Mouse (Mus musculus): ENCODE data around the gene Crybb1.

Gene Crybb1

DNA sequence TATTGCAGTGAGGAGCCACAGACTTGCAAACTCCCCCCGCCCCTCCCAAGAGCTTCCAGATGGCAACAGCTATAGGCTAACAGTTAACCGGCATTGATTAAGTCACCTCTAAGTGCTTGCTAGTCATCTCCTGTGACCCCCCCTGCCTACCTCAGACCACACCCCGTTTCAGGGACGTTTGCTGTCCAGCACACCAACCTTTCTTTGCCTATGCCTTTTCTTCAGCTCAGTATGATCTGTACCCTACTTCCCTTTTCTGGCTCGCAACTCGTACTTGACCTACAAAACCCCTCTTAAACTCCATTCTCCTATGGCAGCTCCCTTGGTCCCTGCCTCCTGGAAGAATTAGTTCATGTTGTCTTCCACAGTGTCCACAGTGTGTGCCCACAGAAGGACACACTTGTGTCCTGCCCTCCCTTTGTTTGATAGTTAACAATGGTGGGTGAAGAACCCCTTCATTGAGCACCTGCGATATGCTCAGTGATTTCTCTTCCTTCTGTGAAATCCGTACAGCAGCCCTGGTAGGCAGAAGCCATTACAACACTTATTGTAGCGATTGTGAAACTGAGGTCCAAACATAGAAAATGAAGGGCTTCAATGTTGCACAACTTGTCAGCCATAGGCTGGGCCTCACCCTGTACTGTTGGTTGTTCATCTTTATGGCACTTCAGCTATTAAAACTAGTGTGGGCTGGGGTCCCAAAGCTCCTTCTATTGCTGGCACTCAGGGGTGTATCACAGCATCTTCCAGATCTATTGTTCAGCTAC, 10.6 kb downstream of the Crybb1 start:
- in situ Hi-C loops (cut with MboI, MseI), result no loop called here

DNA sequence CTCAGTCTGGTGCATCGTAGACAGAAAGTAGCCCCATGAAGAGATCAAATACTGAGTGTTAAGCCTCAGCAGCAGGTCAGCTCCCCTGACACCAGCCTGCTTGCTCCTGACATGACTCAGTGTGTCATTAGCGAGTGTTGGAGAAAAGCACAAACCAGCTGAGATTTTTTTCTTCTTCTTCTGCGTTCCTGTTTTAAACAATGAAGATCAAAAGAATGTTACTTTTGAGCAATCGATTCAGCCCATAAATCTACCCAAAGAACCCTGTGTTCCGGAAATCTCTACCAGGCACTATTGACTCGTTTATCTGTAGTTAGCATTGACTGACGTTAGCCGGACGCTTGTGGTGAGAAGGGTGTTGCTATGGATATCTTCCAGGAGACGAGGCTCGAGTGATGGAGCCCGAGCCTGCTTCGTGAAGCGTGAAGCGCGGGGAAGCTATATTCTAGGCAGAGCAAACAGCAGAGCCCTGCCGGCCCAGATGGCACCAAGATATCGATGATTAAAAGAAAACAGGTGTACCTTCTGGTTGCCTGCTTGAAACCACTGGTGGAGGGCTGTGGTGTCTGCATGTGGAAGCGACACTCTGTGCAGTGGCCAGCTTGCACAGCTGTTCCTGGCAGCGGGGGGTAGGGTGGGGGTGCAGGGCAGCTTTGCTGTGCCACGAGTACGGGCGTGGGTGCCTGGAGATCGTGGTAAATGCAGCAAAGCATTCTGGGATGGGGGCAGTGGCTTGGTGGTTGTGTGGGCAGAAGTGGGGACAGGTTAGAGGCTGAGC, 15.3 kb downstream of the Crybb1 start:
- in situ Hi-C loops (cut with MboI, MseI), result loop anchor here in 1 of 2 experiments (10.0 kb wide), 2 partner anchors 1554 to 1996 kb away; no protein-coding TSS in a partner anchor

DNA sequence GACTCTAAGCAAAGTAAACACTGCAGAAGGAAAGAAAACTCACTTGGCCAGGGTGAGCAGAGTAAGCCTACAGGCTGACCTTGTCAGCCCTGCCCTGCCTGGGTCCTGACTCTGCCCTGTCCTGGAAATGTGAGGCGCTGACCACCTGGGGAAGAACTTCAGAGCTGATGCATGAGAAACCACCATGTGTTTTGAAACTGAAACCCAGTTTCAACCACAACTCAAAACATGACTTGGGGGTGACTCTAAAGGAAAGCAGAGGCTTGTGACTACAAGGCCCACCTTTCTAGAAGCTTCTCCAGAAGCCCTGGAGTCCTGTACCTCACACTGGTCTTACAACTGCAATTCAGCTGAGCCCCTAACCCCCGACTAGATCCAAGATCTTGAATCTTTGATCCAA, 17.3 kb downstream of the Crybb1 start:
- in situ Hi-C loops (cut with MboI, MseI), result loop anchor here in 1 of 2 experiments (10.0 kb wide), 2 partner anchors 1552 to 1998 kb away; no protein-coding TSS in a partner anchor

DNA sequence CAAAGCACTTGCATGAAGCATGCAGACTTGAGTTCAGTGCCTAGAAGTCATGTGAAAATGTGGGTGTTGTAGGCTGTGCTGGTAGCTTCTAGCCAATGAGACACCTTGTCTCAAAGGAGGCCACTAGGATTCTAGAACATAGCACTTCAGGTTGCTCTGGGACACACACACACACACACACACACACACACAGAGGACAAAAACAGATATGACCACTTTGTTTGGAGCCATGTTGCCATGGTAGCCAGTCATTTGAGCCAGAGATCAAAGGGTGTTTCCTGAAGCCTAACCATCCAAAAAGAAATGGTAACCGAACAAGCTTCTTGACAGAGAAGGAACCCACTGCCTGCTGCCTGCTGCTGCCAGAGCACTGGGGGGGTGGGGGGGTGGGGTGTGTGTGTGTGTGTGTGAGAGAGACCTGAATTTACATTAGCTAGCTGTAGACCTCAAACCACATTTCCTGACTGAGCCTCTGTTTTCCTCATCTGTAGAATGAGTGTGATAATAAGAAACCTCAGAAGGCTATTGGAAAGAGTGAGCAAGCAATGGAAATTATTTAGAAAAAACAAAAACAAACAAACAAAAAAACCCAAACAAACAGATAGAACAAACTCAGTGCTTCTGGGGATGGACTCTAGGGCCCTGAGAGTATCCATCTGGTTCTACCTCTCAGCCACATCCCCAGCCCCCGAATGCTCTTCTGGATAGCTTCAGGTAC, 18.3 kb downstream of the Crybb1 start:
- in situ Hi-C loops (cut with MboI, MseI), result loop anchor here in 1 of 2 experiments (10.0 kb wide), 2 partner anchors 1551 to 1999 kb away; no protein-coding TSS in a partner anchor

DNA sequence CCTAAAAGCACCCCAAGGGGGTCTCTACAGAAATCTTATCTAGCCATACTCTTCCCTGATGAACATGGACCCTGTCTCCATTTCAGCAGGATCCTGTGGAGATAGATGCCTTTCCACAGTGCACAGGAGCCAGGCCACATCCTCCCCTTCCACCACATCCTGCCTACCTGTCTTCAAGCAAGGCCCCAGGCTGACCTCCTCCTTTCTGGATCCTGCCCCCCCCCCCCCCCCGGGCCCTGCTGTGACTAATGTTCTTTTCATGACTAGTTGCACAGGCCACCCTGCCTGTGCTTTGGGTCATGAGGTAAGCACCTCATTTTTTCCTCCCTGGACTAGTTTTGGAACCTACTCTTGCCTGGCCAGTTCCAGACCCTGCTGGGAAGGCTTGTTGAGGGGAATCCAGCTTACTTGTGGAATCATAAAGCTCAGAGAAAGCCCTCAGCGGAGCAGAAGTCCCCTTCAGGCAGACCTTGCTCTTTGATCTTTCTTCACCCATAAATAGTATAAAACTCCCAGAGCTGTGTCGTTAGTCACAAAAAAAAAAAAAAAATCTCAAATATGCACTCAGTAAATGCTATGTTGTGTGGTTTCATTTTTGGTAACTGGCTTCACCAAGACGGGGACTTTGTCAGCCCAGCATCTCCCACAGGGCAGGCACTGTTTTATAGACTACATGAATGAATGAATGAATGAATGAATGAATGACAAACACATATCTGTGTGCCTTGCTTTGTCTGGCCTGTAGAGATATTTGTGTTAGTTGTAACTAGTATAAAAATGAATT, 19.6 kb downstream of the Crybb1 start:
- in situ Hi-C loops (cut with MboI, MseI), result loop anchor here in 1 of 2 experiments (10.0 kb wide), 2 partner anchors 1550 to 2000 kb away; no protein-coding TSS in a partner anchor

DNA sequence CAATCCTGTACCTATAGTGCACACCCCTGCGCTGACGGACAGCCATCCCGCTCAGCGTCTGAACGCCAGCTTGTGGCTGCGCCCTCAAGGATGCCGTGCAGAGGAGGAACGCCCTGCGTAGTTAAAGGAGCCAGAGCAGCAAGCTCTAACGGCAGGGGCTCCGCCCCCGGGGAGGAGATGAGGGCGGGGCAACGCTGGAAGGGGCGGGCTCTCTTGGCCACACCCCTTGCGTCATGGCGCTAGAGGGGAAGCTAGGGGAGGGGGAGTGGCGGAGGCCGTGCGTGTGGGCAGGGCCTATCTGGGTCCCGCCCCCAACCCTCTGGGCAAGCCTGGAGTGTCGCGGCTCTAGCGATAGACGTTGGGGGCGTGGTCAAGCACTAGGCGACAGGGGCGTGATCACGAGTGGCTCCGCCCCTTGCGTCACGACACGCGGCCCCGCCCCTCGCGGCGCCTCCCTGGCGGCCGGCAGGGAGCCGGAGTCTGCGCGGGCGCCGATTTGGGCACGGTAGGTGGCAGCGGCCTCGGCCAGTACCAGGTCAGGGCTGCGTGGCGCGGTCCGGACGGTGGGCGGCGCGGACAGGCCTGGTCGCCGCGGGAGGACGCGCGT, 20.8 kb downstream of the Crybb1 start, which contains the start of gene Tpst2:
TSS of gene Tpst2 (plus strand) at position 425 of the 607 bp plus-strand sequence.
- in situ Hi-C loops (cut with MboI, MseI), result loop anchor here in 1 of 2 experiments (10.0 kb wide), 2 partner anchors 1548 to 2002 kb away; no protein-coding TSS in a partner anchor

DNA sequence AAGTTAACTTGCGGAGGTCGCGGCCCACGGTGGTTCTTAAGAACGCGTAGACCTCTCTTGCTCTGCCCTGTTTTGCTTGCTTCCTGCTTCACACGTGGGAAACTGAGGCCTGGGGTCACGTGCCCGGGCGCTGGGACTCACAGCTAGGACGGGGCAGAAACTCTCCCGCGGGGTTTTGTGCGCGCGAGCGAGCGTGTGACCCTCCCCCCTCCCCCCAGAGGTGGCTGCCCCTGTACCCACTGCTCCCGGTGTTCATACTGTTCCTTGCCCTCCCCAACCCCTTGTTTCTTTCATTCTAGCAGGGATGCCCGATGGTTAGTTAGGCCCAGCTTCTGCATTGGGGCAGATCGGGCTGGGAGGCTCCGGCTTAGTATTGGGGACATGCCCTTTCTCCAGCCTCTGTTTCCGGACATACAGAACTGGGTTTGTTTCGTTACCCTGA, 21.3 kb downstream of the Crybb1 start:
- in situ Hi-C loops (cut with MboI, MseI), result loop anchor here in 1 of 2 experiments (10.0 kb wide), 2 partner anchors 1548 to 2002 kb away; no protein-coding TSS in a partner anchor

DNA sequence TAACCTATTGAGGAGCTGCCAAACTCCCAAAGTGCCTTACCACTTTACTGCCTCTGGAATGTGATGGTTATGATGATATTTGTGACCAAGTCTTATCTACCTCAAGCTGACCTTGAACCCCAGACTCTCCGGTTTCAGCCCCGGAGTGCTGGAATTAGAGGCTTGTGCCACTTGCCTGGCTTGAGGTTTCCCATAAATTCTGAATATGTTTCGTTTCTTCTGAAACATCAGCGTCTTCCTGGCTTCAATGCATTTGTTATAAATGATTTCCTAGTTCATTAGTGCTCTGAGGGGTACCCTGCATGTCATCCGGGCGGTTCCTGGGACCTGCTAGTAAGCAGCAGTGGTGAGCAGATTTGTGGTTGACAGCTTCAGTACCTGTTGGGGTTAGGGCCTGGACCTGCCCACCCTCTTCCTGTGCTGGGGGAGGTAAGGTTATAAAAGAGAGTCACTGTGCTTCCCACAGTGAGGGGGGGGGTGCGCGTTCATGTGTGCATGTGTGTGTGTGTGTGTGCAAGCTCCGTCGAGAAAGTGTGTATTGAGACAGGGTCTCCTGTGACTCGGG, 22.4 kb downstream of the Crybb1 start:
- in situ Hi-C loops (cut with MboI, MseI), result loop anchor here in 1 of 2 experiments (10.0 kb wide), 2 partner anchors 1547 to 2003 kb away; no protein-coding TSS in a partner anchor

DNA sequence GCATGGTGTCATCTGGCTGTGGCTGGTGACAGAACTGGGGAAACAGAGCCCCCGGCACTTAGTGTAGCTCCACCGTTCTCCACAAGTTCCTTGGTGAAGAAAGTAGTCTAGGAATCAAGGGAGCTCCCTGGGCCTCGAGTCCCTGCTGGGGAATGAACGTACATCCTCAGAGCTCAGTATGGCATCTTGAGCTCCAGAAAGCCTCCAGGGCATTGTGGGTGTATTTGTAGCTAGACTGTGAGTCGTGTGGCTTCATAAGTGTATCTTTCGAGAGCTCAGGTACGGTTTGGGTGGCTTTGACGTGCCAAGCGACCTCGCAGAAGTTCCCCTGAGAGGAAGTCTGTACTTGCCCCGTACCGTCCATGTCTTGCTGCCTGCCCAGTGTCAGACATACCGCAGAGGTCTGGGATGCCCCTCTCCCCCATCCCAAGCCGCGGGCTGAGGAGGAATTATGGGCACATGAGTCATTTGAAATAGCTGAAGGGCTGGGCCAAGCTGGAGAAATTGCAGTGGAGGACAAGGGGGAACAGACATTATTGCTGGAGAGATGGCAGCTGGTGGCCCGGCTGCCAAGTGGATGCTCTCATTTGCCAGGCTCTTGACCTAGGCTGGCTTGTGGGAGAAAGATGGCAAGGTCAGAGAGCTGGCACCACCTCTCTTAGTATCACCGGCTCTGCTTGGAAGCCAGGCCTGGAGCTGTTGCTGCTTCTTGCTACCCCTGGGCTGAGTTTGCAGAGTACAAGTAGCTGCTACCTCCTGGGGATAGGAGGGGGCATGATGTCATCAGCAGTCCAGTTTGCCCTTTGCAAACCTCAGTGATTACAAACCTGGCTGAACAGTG, 23.8 kb downstream of the Crybb1 start:
- in situ Hi-C loops (cut with MboI, MseI), result loop anchor here in 1 of 2 experiments (10.0 kb wide), 2 partner anchors 1545 to 2005 kb away; no protein-coding TSS in a partner anchor

DNA sequence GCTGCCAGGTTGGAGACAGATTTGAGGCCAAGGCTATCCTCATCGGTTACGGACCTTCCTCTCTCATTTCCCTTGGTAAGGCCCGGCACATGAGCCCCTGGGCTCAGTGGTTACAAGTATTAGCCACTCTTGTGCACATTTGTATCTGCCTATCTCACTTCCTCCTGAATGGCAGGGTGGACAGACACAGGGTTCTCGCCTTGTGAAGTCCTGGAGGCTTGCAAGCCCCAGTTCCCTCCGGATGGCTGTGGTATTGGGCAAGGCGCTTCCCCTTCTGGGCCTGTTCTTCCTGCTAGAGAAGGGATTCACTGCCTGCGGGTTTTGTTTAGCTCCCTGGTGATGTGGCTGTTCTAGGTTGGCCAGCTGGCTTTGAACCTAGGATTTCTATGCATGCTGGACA, 24.5 kb downstream of the Crybb1 start:
- in situ Hi-C loops (cut with MboI, MseI), result no loop called here

DNA sequence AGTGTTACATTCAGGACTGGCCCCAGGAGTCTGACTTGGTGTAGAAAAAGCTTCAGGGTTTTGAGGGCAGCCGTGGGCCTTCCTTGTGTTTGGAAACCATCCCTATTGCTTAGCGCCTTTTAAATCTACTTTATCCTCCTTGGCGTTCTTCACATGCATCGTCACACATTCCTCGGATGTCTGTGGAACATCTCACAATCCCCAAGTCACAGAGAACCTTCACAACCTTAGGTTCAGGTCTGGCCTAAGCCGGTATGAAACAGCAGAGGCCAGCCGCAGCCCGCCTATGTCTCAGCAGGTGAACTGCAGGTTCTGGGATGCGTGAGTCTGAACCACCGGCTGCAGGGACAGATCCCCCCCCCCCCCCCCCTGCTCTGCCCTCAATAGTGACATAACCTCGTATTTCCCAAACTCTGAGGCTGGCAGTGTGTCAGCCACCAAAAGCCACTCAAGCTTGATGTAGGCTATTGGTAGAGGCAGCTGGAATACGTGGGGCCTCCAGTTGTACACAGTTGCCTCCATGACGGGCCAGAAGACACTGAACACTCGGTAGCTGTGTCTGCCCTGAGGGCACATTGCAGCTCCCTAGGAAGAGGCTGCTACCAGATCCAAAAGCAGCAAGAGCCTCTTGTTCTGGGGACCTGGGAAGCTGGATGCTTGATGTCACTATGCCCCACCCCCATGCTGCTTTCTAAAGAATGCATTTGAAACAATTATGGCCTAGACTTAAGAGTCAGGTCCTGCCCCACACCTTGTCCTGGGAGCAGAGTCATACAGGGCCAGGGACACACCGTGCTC, 25.4 kb downstream of the Crybb1 start:
- in situ Hi-C loops (cut with MboI, MseI), result no loop called here

DNA sequence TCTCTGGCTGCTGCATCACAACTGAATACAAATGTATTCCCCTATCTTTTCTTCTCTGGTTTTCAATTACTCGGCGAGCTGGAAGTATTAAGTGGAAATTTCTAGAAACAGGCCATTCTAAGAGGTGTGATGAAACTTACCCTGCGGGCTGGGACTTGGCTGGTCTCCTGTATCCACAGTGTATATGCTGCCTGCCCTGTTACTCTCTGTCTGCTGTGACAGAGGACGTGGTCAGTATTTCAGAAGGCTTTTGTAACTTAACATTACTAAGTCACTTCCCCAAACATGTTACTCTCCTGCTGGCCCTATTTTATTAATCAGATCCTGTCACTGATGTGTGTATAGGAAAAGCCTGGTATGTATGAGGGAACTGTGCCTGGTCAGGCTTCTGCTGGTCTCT, 26.1 kb downstream of the Crybb1 start:
- in situ Hi-C loops (cut with MboI, MseI), result no loop called here

DNA sequence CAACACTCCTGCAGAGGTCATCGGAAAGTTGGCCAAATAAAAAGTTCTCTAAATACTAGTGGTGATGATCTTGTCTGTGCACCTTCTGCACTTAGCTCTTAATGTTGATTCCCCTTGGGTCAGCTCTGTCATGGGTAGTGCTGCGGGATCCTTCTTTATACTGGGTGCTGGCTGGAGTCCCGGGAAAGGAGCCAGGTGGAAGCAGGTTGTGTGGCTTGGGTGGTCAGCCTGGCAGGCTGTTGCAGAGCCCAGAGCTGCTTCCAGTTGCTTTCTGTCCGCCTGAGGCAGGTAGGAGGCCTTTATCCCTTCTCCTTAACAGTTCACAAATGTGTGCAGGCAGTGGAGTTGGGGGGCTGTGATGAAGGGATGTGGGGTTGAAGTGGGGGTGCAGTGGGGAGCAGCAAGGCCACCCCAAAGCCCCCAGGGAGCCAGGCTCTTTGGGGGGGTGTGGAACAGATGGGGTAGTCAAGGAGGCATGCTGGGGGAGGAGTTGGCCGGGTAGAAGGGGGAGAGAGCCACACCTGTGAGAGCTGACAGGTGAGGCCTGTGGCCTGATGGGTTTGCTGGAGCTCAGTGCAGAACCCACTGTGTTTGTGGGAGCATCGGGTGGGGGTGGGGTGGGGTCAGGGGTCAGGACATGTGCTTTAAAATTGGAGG, 26.6 kb downstream of the Crybb1 start:
- in situ Hi-C loops (cut with MboI, MseI), result no loop called here

DNA sequence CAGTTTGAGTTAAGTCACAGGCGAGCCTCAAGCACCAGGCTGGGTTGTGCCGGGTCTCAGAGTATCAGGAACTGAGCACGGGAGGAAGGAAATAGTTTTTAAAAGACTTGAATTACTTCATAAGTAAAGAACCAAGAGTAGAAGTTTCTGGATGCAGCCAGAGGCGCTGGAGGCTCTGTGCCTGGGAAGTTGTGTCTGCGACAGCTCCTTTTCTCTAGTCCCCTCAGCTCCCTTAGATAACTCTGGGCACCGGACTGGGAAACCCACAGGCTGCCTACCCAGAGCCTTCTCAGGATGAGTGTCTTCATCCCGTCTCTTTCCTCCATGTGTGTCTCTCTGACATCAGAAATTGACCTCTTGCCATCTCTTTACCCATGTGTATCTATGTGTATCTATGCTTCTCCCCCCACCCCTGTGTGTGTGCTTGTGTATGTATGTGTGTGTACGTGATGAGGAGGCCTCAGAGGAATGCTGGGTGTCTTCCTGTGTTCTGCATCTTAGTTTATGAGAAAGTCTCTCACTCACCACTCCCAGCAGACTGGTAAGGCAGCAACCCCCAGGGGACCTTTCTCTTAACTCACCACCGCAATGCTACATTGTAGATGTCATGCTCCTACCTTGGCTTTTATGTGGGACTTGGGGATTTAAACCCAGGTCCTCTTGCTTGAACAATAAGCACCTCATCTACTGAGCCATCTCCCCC, 27.3 kb downstream of the Crybb1 start:
- in situ Hi-C loops (cut with MboI, MseI), result no loop called here

DNA sequence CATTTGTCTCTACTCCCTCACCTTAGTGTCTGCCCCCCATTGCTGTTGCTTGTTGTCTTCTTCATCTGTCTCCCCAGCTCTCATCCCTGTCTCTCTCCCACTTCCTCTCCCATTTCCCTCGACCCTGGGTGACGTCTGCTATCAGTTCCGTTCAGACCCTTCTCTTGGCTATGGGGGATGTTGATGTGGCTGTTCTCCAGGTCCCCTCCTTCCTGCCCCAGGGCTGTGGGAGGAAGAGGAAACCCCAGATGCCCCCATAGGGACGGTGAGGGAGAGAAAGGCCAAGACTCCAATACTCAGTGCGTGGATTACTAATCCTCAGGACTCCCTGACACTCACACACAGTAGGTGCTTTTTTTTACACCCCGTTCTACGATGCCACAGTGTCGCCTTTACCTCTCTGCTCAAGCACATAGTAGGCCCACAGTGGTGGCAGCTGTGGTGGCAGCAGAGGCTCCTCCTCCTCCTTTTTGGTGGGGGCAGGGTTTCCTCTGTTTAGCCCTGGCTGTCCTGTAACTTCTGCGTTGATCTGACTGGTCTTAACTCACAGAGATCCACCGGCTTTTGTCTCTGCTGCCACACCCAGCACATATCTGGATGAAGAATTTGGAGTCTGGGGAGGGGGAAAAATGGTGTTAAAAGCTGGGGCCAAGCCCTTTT, 28.1 kb downstream of the Crybb1 start:
- in situ Hi-C loops (cut with MboI, MseI), result no loop called here

DNA sequence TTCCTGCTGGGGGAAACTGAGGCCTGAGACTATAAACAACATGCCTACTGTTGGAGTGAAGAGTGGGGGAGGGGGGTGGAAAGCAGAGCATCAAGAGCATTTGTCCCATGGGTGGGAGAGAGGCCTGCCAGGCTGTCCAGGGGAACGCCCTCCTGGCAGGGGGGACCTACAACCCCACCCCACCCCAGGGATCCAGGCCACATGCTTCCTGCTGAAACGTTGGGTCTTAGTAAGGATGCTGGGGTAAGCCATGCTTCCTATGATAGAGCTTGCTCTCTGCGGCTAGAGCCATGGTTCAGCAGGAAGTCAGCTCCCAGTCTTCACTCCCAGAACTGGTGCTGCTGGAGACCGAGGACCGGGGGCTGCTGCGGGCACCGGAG, 28.6 kb downstream of the Crybb1 start:
- in situ Hi-C loops (cut with MboI, MseI), result no loop called here

Measured in T-helper 17 cell (primary cell).